In genomic region chr14:73502591-73503184, GRCm38 (mm10) we compare ENCODE assay signal across 8 mouse cellular contexts. TPM values are rescaled to one million over a fixed set of nuclear protein-coding genes. Genes with fewer than 3 reads are reported as not detected.
DNase-seq lines count a peak whose midpoint lies in the region; ATAC-seq lines count a peak whose summit lies in the region.

No protein-coding gene starts in this region.

- no peak for ATAC-seq in kidney, embryonic 14.5 days (ENCODE audit: low FRiP score, low TSS enrichment)
- ATAC-seq in embryonic facial prominence, embryonic 14.5 days (ENCODE audit: low read depth) = peak; percentile 73
- ATAC-seq in activated CD4-positive, CD25-positive, alpha-beta regulatory T cell, adult 4 months = no peak

- H3K4me2 ChIP-seq in kidney, embryonic 14.5 days (replicated peaks; ENCODE audit: low read depth, low read length) = no peak overlapping the region
- no peak overlapping the region for H3K4me2 ChIP-seq in embryonic facial prominence, embryonic 14.5 days (ENCODE audit: low read depth, low read length)

- WGBS in kidney, embryonic 14.5 days = 22% methylated on average over 7 of the region's 7 CpGs
- WGBS in embryonic facial prominence, embryonic 14.5 days = 21% methylated on average over 7 of the region's 7 CpGs

- DNase-seq in kidney, postnatal 25 days = no peak
- DNase-seq in adrenal gland, postnatal 10 days = peak; percentile 47
- DNase-seq in embryonic facial prominence, embryonic 14.5 days (ENCODE audit: low spot score) = peak; percentile 68
- peak; percentile 39 to 49 for DNase-seq in heart, postnatal 14 days
- peak; percentile 61 for DNase-seq in mesoderm, embryonic 11.5 days (ENCODE audit: low read depth, low spot score)
- DNase-seq in spleen, adult 12 weeks (ENCODE audit: low spot score) = no peak

- H3K9ac ChIP-seq in kidney, embryonic 14.5 days (ENCODE audit: low read depth, low read length) = no peak overlapping the region
- H3K9ac ChIP-seq in embryonic facial prominence, embryonic 14.5 days (ENCODE audit: low read depth, low read length) = peak overlapping the region; percentile 14; the same call in 1 of the 2 replicates

- H3K4me1 ChIP-seq in kidney, embryonic 14.5 days (ENCODE audit: control insufficient read depth, insufficient read depth, low read length) = no peaks in the 10 kb centered on the region
- peaks cover 19% of the 10 kb centered on the region for H3K4me1 ChIP-seq in embryonic facial prominence, embryonic 14.5 days (ENCODE audit: control insufficient read depth, insufficient read depth, low read length)

- no peak overlapping the region for H3K4me3 ChIP-seq in kidney, embryonic 14.5 days (ENCODE audit: low read length)
- H3K4me3 ChIP-seq in embryonic facial prominence, embryonic 14.5 days (ENCODE audit: low read depth, low read length) = no peak overlapping the region

- H3K27ac ChIP-seq in kidney, embryonic 14.5 days (ENCODE audit: low read depth, low read length) = peak overlapping the region; percentile 4; the same call in 1 of the 2 replicates
- H3K27ac ChIP-seq in embryonic facial prominence, embryonic 14.5 days (replicated peaks; ENCODE audit: low read depth, low read length) = peak overlapping the region; percentile 42

- intact Hi-C loops in heart, postnatal 14 days (cut with DNase I) = no loop called here

- H3K9me3 ChIP-seq in kidney, embryonic 14.5 days (ENCODE audit: control insufficient read depth, low read length) = no peaks in the 10 kb centered on the region
- no peaks in the 10 kb centered on the region for H3K9me3 ChIP-seq in embryonic facial prominence, embryonic 14.5 days (ENCODE audit: control insufficient read depth, low read length)

- no peaks in the 10 kb centered on the region for H3K36me3 ChIP-seq in kidney, embryonic 14.5 days (ENCODE audit: control insufficient read depth, insufficient read depth, low read length)
- no peaks in the 10 kb centered on the region for H3K36me3 ChIP-seq in embryonic facial prominence, embryonic 14.5 days (ENCODE audit: control insufficient read depth, insufficient read depth, low read length)

- no peaks in the 10 kb centered on the region for H3K27me3 ChIP-seq in kidney, embryonic 14.5 days (ENCODE audit: control insufficient read depth, insufficient read depth, low read length)
- H3K27me3 ChIP-seq in embryonic facial prominence, embryonic 14.5 days (replicated peaks; ENCODE audit: control insufficient read depth, insufficient read depth, low read length) = no peaks in the 10 kb centered on the region

RNA-seq across cellular contexts. Expression of gene Med4, which starts 7.1 kb away (rescaled TPM):
- polyA plus RNA-seq in kidney, embryonic 14.5 days (2014; fragmentation: Nextera tagmentation; extraction: Ambion mirVana) = 90.6 and 102 TPM in 2 replicates
- total RNA-seq in adrenal gland, postnatal 10 days (2021) = 10 to 100 TPM; 25.1 to 32.8 TPM
- 72.9 and 73.5 TPM in 2 replicates for polyA plus RNA-seq in embryonic facial prominence, embryonic 14.5 days (2014; fragmentation: Nextera tagmentation; extraction: Ambion mirVana)
- total RNA-seq in heart, postnatal 14 days (2021) = 10 to 100 TPM; 17.9 to 18.8 TPM
- polyA plus RNA-seq in activated CD4-positive, CD25-positive, alpha-beta regulatory T cell, adult 4 months (2017; shearing (Covaris generic)) = 10 to 100 TPM; 56.3 to 65.1 TPM

RNA-seq across cellular contexts. Expression of gene Sucla2, which starts 22.4 kb away (rescaled TPM):
- polyA plus RNA-seq in kidney, embryonic 14.5 days (2014; fragmentation: Nextera tagmentation; extraction: Ambion mirVana) = 113 and 128 TPM in 2 replicates
- total RNA-seq in adrenal gland, postnatal 10 days (2021) = 1,000 to 10,000 TPM; 1,072 to 1,158 TPM
- polyA plus RNA-seq in embryonic facial prominence, embryonic 14.5 days (2014; fragmentation: Nextera tagmentation; extraction: Ambion mirVana) = 121 and 127 TPM in 2 replicates
- total RNA-seq in heart, postnatal 14 days (2021) = 100 to 1,000 TPM; 728 to 730 TPM
- polyA plus RNA-seq in activated CD4-positive, CD25-positive, alpha-beta regulatory T cell, adult 4 months (2017; shearing (Covaris generic)) = 10 to 100 TPM; 85.1 to 91.6 TPM

RNA-seq across cellular contexts. Expression of gene Nudt15, which starts 45.4 kb away (rescaled TPM):
- 7.6 and 12.1 TPM in 2 replicates for polyA plus RNA-seq in kidney, embryonic 14.5 days (2014; fragmentation: Nextera tagmentation; extraction: Ambion mirVana)
- 1 to 10 TPM; 8.2 to 10.0 TPM for total RNA-seq in adrenal gland, postnatal 10 days (2021)
- 5.4 and 5.5 TPM in 2 replicates for polyA plus RNA-seq in embryonic facial prominence, embryonic 14.5 days (2014; fragmentation: Nextera tagmentation; extraction: Ambion mirVana)
- 1 to 10 TPM; 7.7 to 9.0 TPM for total RNA-seq in heart, postnatal 14 days (2021)
- 1 to 10 TPM; 2.2 to 2.5 TPM for polyA plus RNA-seq in activated CD4-positive, CD25-positive, alpha-beta regulatory T cell, adult 4 months (2017; shearing (Covaris generic))

Comparison
In these comparisons a context has a peak if more than half of its experiments do, and no peak if none do; other contexts are left out.
1. DNase-seq: peak in adrenal gland, postnatal 10 days (single experiment), embryonic facial prominence, embryonic 14.5 days (single experiment), heart, postnatal 14 days (2 of 2) and mesoderm, embryonic 11.5 days (single experiment); none in kidney, postnatal 25 days (0 of 2) and spleen, adult 12 weeks (single experiment).